17 mouse cellular contexts compared by ENCODE assay signal in the genomic region with DNA sequence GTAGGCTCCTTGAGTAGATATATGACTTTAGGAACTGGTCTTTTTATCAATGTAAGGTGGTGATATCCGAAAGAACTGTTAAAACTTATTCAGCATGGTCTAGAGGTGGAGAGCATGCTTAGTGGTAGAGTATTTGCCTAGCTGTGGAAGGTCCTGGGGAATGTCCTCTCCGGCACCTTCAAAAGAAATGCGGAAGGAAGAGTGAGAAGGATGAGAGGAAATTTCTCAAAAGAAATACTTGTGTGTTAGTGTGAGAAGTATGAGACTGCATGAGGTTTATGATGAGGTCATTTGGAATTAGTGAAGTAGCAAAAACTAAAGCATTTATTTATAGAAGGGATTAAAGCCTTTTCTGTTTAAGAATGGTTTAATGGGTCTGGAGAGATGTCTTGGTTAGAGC.
"Had no signal": no experiment of that assay in that cellular context is flagged by ENCODE, and none has a peak within 500 bp of the region (broad histone marks: within the 10 kb centered on the region; RNA-seq: fewer than 3 reads in every experiment).

No protein-coding gene starts in this region.

- H3K9ac ChIP-seq: neural tube, embryonic 12.5 days; neural tube, embryonic 13.5 days; neural tube, embryonic 15.5 days; stomach, embryonic 15.5 days had no signal

- H3K27me3 ChIP-seq: neural tube, embryonic 12.5 days; neural tube, embryonic 13.5 days; neural tube, embryonic 15.5 days; stomach, embryonic 15.5 days had no signal

- H3K4me3 ChIP-seq: neural tube, embryonic 12.5 days; neural tube, embryonic 13.5 days; neural tube, embryonic 15.5 days; stomach, embryonic 15.5 days had no signal

- H3K4me1 ChIP-seq: neural tube, embryonic 12.5 days; neural tube, embryonic 13.5 days; neural tube, embryonic 15.5 days; stomach, embryonic 15.5 days had no signal

- H3K4me2 ChIP-seq: neural tube, embryonic 12.5 days; neural tube, embryonic 13.5 days; neural tube, embryonic 15.5 days; stomach, embryonic 15.5 days had no signal

- H3K9me3 ChIP-seq: neural tube, embryonic 12.5 days; neural tube, embryonic 13.5 days; neural tube, embryonic 15.5 days; stomach, embryonic 15.5 days had no signal

- H3K27ac ChIP-seq: neural tube, embryonic 12.5 days; neural tube, embryonic 13.5 days; neural tube, embryonic 15.5 days; stomach, embryonic 15.5 days; stomach, postnatal 0 days had no signal

- DNase-seq: retina, postnatal 1 day; right cerebral cortex, adult 18-20 months; right cerebral cortex, postnatal 14 days; right cerebral cortex, postnatal 25 days; right cerebral cortex, postnatal 4 days; spleen, adult 18-20 months; thymus, adult 18-20 months; thymus, adult 2 months; thymus, postnatal 14 days; thymus, postnatal 25 days; thymus, postnatal 36 days; thymus, postnatal 4 days had no signal
